Comparison of ENCODE assay signal across 11 mouse cellular contexts in the genomic region with DNA sequence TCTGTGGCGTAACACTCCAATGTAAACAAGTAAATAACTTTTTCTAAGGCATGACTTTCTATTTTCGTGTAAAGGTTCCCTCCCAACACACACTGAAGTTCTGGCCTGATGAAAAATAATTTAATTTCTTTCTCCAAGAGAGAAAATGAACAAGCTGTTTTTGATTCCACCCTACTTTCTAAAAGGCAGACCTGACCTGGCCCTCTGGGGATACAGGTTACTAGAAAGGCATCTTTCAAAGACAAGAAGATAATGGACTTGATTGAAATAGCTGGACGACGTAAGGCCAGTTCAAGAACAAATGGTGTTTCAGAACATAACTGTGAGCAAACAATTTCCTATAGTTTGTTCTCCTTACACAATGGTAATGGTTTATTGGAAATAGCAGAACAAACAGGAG.
DNase-seq lines count a peak whose midpoint lies in the region; ATAC-seq and TF ChIP-seq lines count a peak whose summit lies in the region.
"Had no signal": no experiment of that assay in that cellular context is flagged by ENCODE, and none has a peak within 500 bp of the region (broad histone marks: within the 10 kb centered on the region; RNA-seq: fewer than 3 reads in every experiment).

No protein-coding gene starts in this region.

- peaks cover 7% of the 10 kb centered on the region; the same call in 1 of the 2 replicates for H3K36me3 ChIP-seq in heart, embryonic 13.5 days
- no peaks in the 10 kb centered on the region for H3K36me3 ChIP-seq in forebrain, postnatal 0 days (ENCODE audit: insufficient read depth)
- H3K36me3 ChIP-seq in midbrain, embryonic 14.5 days (ENCODE audit: control insufficient read depth, insufficient read depth, low read length): no peaks in the 10 kb centered on the region

- H3K9ac ChIP-seq in heart, embryonic 13.5 days: no peak overlapping the region
- H3K9ac ChIP-seq in forebrain, postnatal 0 days: peak overlapping the region; percentile 90
- H3K9ac ChIP-seq in midbrain, embryonic 14.5 days (replicated peaks; ENCODE audit: low read length): peak overlapping the region; percentile 49

- peak overlapping the region; percentile 80 for H3K4me2 ChIP-seq in heart, embryonic 13.5 days
- H3K4me2 ChIP-seq in forebrain, postnatal 0 days (ENCODE audit: low read depth): peak overlapping the region; percentile 54
- H3K4me2 ChIP-seq in midbrain, embryonic 14.5 days (ENCODE audit: low read length): peak overlapping the region; percentile 66

- no peak overlapping the region for H3K27ac ChIP-seq in heart, embryonic 13.5 days (replicated peaks)
- peak overlapping the region; percentile 97 for H3K27ac ChIP-seq in forebrain, postnatal 0 days (ENCODE audit: low read depth, low read length)
- H3K27ac ChIP-seq in midbrain, embryonic 14.5 days (replicated peaks; ENCODE audit: low read depth, low read length): peak overlapping the region; percentile 27

- no peak for TF ChIP-seq CTCF in forebrain, postnatal 0 days (IDR thresholded peaks at IDR 0.05; ENCODE audit: low read depth)

- 0 out of 2 replicates have a peak overlapping the region, but pooled peaks have one; percentile 82 for H3K4me3 ChIP-seq in heart, embryonic 13.5 days
- peak overlapping the region; percentile 83 for H3K4me3 ChIP-seq in forebrain, postnatal 0 days (ENCODE audit: low read depth, low read length)
- H3K4me3 ChIP-seq in midbrain, embryonic 14.5 days (replicated peaks; ENCODE audit: low read depth, low read length): peak overlapping the region; percentile 66

- peaks cover 36% of the 10 kb centered on the region for H3K4me1 ChIP-seq in heart, embryonic 13.5 days
- H3K4me1 ChIP-seq in forebrain, postnatal 0 days (ENCODE audit: insufficient read depth): peaks cover 15% of the 10 kb centered on the region
- H3K4me1 ChIP-seq in midbrain, embryonic 14.5 days (ENCODE audit: control insufficient read depth, insufficient read depth, low read length): peaks cover 39% of the 10 kb centered on the region

- no peak for ATAC-seq in heart, embryonic 13.5 days (ENCODE audit: extremely low read depth, insufficient number of reproducible peaks, low FRiP score, low TSS enrichment)
- ATAC-seq in forebrain, postnatal 0 days: no peak
- no peak for ATAC-seq in midbrain, embryonic 14.5 days (ENCODE audit: low FRiP score, low TSS enrichment)

- no peak for DNase-seq in heart, postnatal 36 days
- peak; percentile 32 for DNase-seq in brain, adult 2 months (ENCODE audit: low read depth, low spot score)
- DNase-seq in forebrain, postnatal 0 days: no peak
- DNase-seq in midbrain, embryonic 14.5 days: peak; percentile 50
- DNase-seq in frontal cortex, postnatal 14 days (ENCODE audit: low spot score in 2 of 2): no peak
- no peak for DNase-seq in cerebellum, adult 11 months
- no peak for DNase-seq in kidney, adult 8-10 months
- DNase-seq: kidney, postnatal 36 days; lung, postnatal 4 days; thymus, postnatal 36 days had no signal

- 56% methylated on average over 4 of the region's 4 CpGs for WGBS in heart, embryonic 13.5 days
- WGBS in forebrain, postnatal 0 days: 7% methylated on average over 4 of the region's 4 CpGs
- WGBS in midbrain, embryonic 14.5 days: 33% methylated on average over 4 of the region's 4 CpGs

- no peaks in the 10 kb centered on the region for H3K9me3 ChIP-seq in heart, embryonic 13.5 days
- H3K9me3 ChIP-seq in forebrain, postnatal 0 days (ENCODE audit: low read length): no peaks in the 10 kb centered on the region
- H3K9me3 ChIP-seq in midbrain, embryonic 14.5 days (ENCODE audit: control insufficient read depth, low read length): no peaks in the 10 kb centered on the region

- intact Hi-C loops in heart, postnatal 36 days (cut with DNase I): loop anchor here (2.0 to 5.0 kb wide), 2 partner anchors 25 to 245 kb away; no protein-coding TSS in a partner anchor

- H3K27me3 ChIP-seq in heart, embryonic 13.5 days (replicated peaks): no peaks in the 10 kb centered on the region
- H3K27me3 ChIP-seq in forebrain, postnatal 0 days (ENCODE audit: insufficient read depth, low read length): no peaks in the 10 kb centered on the region
- no peaks in the 10 kb centered on the region for H3K27me3 ChIP-seq in midbrain, embryonic 14.5 days (ENCODE audit: control insufficient read depth, insufficient read depth, low read length)

Comparison
In these comparisons a context has a peak if more than half of its experiments do, and no peak if none do; other contexts are left out.
1. DNase-seq: peak in brain, adult 2 months (single experiment) and midbrain, embryonic 14.5 days (single experiment); none in heart, postnatal 36 days (0 of 2), forebrain, postnatal 0 days (single experiment), frontal cortex, postnatal 14 days (0 of 2), cerebellum, adult 11 months (single experiment) and kidney, adult 8-10 months (0 of 2).
2. Peak in every context shown above with its lines, with median percentiles within 50 percentile points of each other: H3K4me2 ChIP-seq and H3K4me3 ChIP-seq.